Mouse (Mus musculus) gastrocnemius, postnatal 4 days (tissue): ENCODE results near the gene Gm49354. TPM values are rescaled to one million over a fixed set of nuclear protein-coding genes. Genes with fewer than 3 reads are reported as not detected.
A peak's percentile ranks its signal among the peaks of the same experiment; 100 is the strongest.
"Not testable (repeated sequence)": the region's sequence is repeated elsewhere in the genome, so short reads cannot be mapped to it uniquely, and the experiment has no call there.

ENCODE experiments used
- DNase-seq, 2 experiments: peaks; one replicate each; pipeline ENCODE4 v3.0.0; 2021 to 2022; ENCODE audit warnings: low spot score in 2 of 2, mixed read lengths in 2 of 2
- total RNA-seq, 2 experiments: library from RNA; stranded (reverse); gene quantifications; 2 replicates each; pipeline ENCODE4 v1.2.3; 2021

Gene Gm49354
- total RNA-seq, 2 experiments from 2014 or later: not detected

- DNase-seq: no peak
These were observed 13.5 kb downstream of the Gm49354 start for GRCm38 (mm10) chr13:59768531-59768930.

- DNase-seq: no peak
These were observed 15.1 kb downstream of the Gm49354 start for GRCm38 (mm10) chr13:59766786-59767515.

- no peak for DNase-seq
These were observed 19.3 kb downstream of the Gm49354 start for GRCm38 (mm10) chr13:59762791-59763190.

GRCm38 (mm10) chr13:59756906-59757305 lies 25.1 kb downstream of the Gm49354 start:
- DNase-seq: no peak

GRCm38 (mm10) chr13:59750310-59750709 lies 31.7 kb downstream of the Gm49354 start:
- no peak for DNase-seq

GRCm38 (mm10) chr13:59746711-59747110 lies 35.3 kb downstream of the Gm49354 start, which contains the start of gene 1700014D04Rik:
Gene 1700014D04Rik, minus strand, starts transcription at chr13:59746752.
- no peak for DNase-seq

GRCm38 (mm10) chr13:59746164-59746563 lies 35.9 kb downstream of the Gm49354 start:
- DNase-seq: no peak

- DNase-seq: no peak
These were observed 36.6 kb downstream of the Gm49354 start for GRCm38 (mm10) chr13:59745462-59745861.

GRCm38 (mm10) chr13:59741697-59742096 lies 40.3 kb downstream of the Gm49354 start:
- no peak for DNase-seq

- DNase-seq: no peak
These were observed 40.9 kb downstream of the Gm49354 start for GRCm38 (mm10) chr13:59741096-59741495.

GRCm38 (mm10) chr13:59739397-59739796 lies 42.6 kb downstream of the Gm49354 start:
- no peak for DNase-seq

GRCm38 (mm10) chr13:59738455-59738854 lies 43.6 kb downstream of the Gm49354 start:
- DNase-seq: no peak

GRCm38 (mm10) chr13:59735190-59735589 lies 46.9 kb downstream of the Gm49354 start:
- no peak for DNase-seq

GRCm38 (mm10) chr13:59734347-59734746 lies 47.7 kb downstream of the Gm49354 start:
- not testable (repeated sequence) for DNase-seq

- no peak for DNase-seq
These were observed 48.1 kb downstream of the Gm49354 start for GRCm38 (mm10) chr13:59733936-59734335.

- DNase-seq: no peak
These were observed 50.4 kb downstream of the Gm49354 start, which contains the start of gene Spata31d1d for GRCm38 (mm10) chr13:59731652-59732051. Gene Spata31d1d, minus strand, starts transcription at chr13:59731752.

GRCm38 (mm10) chr13:59728378-59729093 lies 53.5 kb downstream of the Gm49354 start:
- DNase-seq: peak; percentile 61 to 81

GRCm38 (mm10) chr13:59726139-59726867 lies 55.7 kb downstream of the Gm49354 start:
- DNase-seq: no peak

GRCm38 (mm10) chr13:59722089-59722488 lies 60.0 kb downstream of the Gm49354 start:
- not testable (repeated sequence) for DNase-seq

- DNase-seq: no peak
These were observed 62.6 kb downstream of the Gm49354 start for GRCm38 (mm10) chr13:59719475-59719874.

- not testable (repeated sequence) for DNase-seq
These were observed 63.1 kb downstream of the Gm49354 start for GRCm38 (mm10) chr13:59718857-59719440.
